ENCODE assay signal across 21 mouse cellular contexts in genomic region chr5:130124271-130124670, GRCm38 (mm10). TPM values are rescaled to one million over a fixed set of nuclear protein-coding genes. Genes with fewer than 3 reads are reported as not detected.
DNase-seq lines count a peak whose midpoint lies in the region; ATAC-seq and TF ChIP-seq lines count a peak whose summit lies in the region.
"Had no signal": no experiment of that assay in that cellular context is flagged by ENCODE, and none has a peak within 500 bp of the region (broad histone marks: within the 10 kb centered on the region; RNA-seq: fewer than 3 reads in every experiment).

No protein-coding gene starts in this region.

- no peaks in the 10 kb centered on the region for H3K27me3 ChIP-seq in forebrain, embryonic 15.5 days
- H3K27me3 ChIP-seq in forebrain, embryonic 16.5 days (replicated peaks; ENCODE audit: control insufficient read depth, insufficient read depth, low read length): no peaks in the 10 kb centered on the region
- H3K27me3 ChIP-seq in hindbrain, embryonic 12.5 days: no peaks in the 10 kb centered on the region
- H3K27me3 ChIP-seq in hindbrain, embryonic 16.5 days (replicated peaks; ENCODE audit: control insufficient read depth, insufficient read depth, low read length): no peaks in the 10 kb centered on the region
- H3K27me3 ChIP-seq in midbrain, embryonic 12.5 days: no peaks in the 10 kb centered on the region
- H3K27me3 ChIP-seq in midbrain, embryonic 11.5 days (ENCODE audit: control insufficient read depth, insufficient read depth, low read length): no peaks in the 10 kb centered on the region
- H3K27me3 ChIP-seq in midbrain, postnatal 0 days (ENCODE audit: insufficient read depth, low read length): no peaks in the 10 kb centered on the region
- H3K27me3 ChIP-seq: heart, embryonic 13.5 days; hindbrain, embryonic 15.5 days; limb, embryonic 12.5 days; liver, embryonic 13.5 days; lung, embryonic 15.5 days had no signal

- H3K9me3 ChIP-seq in forebrain, embryonic 15.5 days: no peaks in the 10 kb centered on the region
- no peaks in the 10 kb centered on the region for H3K9me3 ChIP-seq in forebrain, embryonic 16.5 days (ENCODE audit: control insufficient read depth, low read length)
- no peaks in the 10 kb centered on the region for H3K9me3 ChIP-seq in hindbrain, embryonic 12.5 days (replicated peaks)
- no peaks in the 10 kb centered on the region for H3K9me3 ChIP-seq in hindbrain, embryonic 16.5 days (ENCODE audit: control insufficient read depth, low read length)
- H3K9me3 ChIP-seq in midbrain, embryonic 12.5 days: no peaks in the 10 kb centered on the region
- H3K9me3 ChIP-seq in midbrain, embryonic 11.5 days (ENCODE audit: control insufficient read depth, low read length): no peaks in the 10 kb centered on the region
- H3K9me3 ChIP-seq in midbrain, postnatal 0 days (ENCODE audit: low read length): no peaks in the 10 kb centered on the region
- H3K9me3 ChIP-seq: heart, embryonic 13.5 days; hindbrain, embryonic 15.5 days; limb, embryonic 12.5 days; liver, embryonic 13.5 days; lung, embryonic 15.5 days had no signal

- H3K27ac ChIP-seq in forebrain, embryonic 15.5 days (replicated peaks): 0 out of 2 replicates have a peak overlapping the region, but pooled peaks have one; percentile 4
- H3K27ac ChIP-seq in forebrain, embryonic 16.5 days (ENCODE audit: low read length): no peak overlapping the region
- H3K27ac ChIP-seq in hindbrain, embryonic 12.5 days: 0 out of 2 replicates have a peak overlapping the region, but pooled peaks have one; percentile 35
- H3K27ac ChIP-seq in hindbrain, embryonic 16.5 days (ENCODE audit: low read depth, low read length): no peak overlapping the region
- H3K27ac ChIP-seq in midbrain, embryonic 12.5 days (replicated peaks): peak overlapping the region; percentile 11; the same call in 1 of the 2 replicates
- H3K27ac ChIP-seq in midbrain, embryonic 11.5 days (ENCODE audit: low read depth, low read length): no peak overlapping the region
- no peak overlapping the region for H3K27ac ChIP-seq in midbrain, postnatal 0 days (ENCODE audit: low read depth, low read length)
- H3K27ac ChIP-seq: heart, embryonic 13.5 days; hindbrain, embryonic 15.5 days; limb, embryonic 12.5 days; liver, embryonic 13.5 days; lung, embryonic 15.5 days; macrophage had no signal

- H3K36me3 ChIP-seq in forebrain, embryonic 15.5 days: no peaks in the 10 kb centered on the region
- no peaks in the 10 kb centered on the region for H3K36me3 ChIP-seq in forebrain, embryonic 16.5 days (ENCODE audit: control insufficient read depth, insufficient read depth)
- H3K36me3 ChIP-seq in hindbrain, embryonic 12.5 days: no peaks in the 10 kb centered on the region
- no peaks in the 10 kb centered on the region for H3K36me3 ChIP-seq in hindbrain, embryonic 16.5 days (ENCODE audit: control insufficient read depth, insufficient read depth, low read length)
- no peaks in the 10 kb centered on the region; the same call in 1 of the 2 replicates for H3K36me3 ChIP-seq in midbrain, embryonic 12.5 days
- H3K36me3 ChIP-seq in midbrain, embryonic 11.5 days (ENCODE audit: control insufficient read depth, insufficient read depth, low read length): no peaks in the 10 kb centered on the region
- H3K36me3 ChIP-seq in midbrain, postnatal 0 days (ENCODE audit: insufficient read depth, low read length): no peaks in the 10 kb centered on the region
- H3K36me3 ChIP-seq: heart, embryonic 13.5 days; hindbrain, embryonic 15.5 days; liver, embryonic 13.5 days had no signal

- DNase-seq in midbrain, embryonic 11.5 days (ENCODE audit: low spot score, missing footprints): no peak
- peak; percentile 16 for DNase-seq in midbrain, postnatal 0 days (ENCODE audit: low spot score)
- no peak for DNase-seq in T-cell, adult 2 months (ENCODE audit: low spot score)
- DNase-seq: adrenal gland, adult 2 months; cerebellum, adult 11 months; cerebellum, postnatal 25 days; gastrocnemius, postnatal 10 days; kidney, adult 2 months; layer of hippocampus, adult 9-11 months; liver, embryonic 13.5 days; thymus, postnatal 36 days had no signal

- ATAC-seq in forebrain, embryonic 15.5 days (replicated peaks): no peak
- no peak for ATAC-seq in forebrain, embryonic 16.5 days
- ATAC-seq in hindbrain, embryonic 12.5 days (ENCODE audit: low FRiP score): no peak
- no peak for ATAC-seq in hindbrain, embryonic 16.5 days
- no peak for ATAC-seq in midbrain, embryonic 12.5 days (ENCODE audit: low FRiP score, low read depth)
- no peak for ATAC-seq in midbrain, embryonic 11.5 days (ENCODE audit: low FRiP score)
- ATAC-seq in midbrain, postnatal 0 days (ENCODE audit: low FRiP score): no peak

- 79% methylated on average over 5 of the region's 5 CpGs for WGBS in forebrain, embryonic 15.5 days
- 85% methylated on average over 5 of the region's 5 CpGs for WGBS in forebrain, embryonic 16.5 days
- 65% methylated on average over 5 of the region's 5 CpGs for WGBS in hindbrain, embryonic 12.5 days
- 64% methylated on average over 5 of the region's 5 CpGs for WGBS in hindbrain, embryonic 16.5 days
- WGBS in midbrain, embryonic 12.5 days: 72% methylated on average over 5 of the region's 5 CpGs
- 88% methylated on average over 5 of the region's 5 CpGs for WGBS in midbrain, embryonic 11.5 days
- 54% methylated on average over 5 of the region's 5 CpGs for WGBS in midbrain, postnatal 0 days

- no peak overlapping the region for H3K4me2 ChIP-seq in forebrain, embryonic 15.5 days (replicated peaks)
- H3K4me2 ChIP-seq in forebrain, embryonic 16.5 days (ENCODE audit: low read length): no peak overlapping the region
- no peak overlapping the region for H3K4me2 ChIP-seq in hindbrain, embryonic 12.5 days (replicated peaks)
- no peak overlapping the region for H3K4me2 ChIP-seq in hindbrain, embryonic 16.5 days (ENCODE audit: low read length)
- H3K4me2 ChIP-seq in midbrain, embryonic 12.5 days (replicated peaks): no peak overlapping the region
- no peak overlapping the region for H3K4me2 ChIP-seq in midbrain, embryonic 11.5 days
- no peak overlapping the region for H3K4me2 ChIP-seq in midbrain, postnatal 0 days (ENCODE audit: low read depth, low read length, poor library complexity, severe bottlenecking)
- H3K4me2 ChIP-seq: heart, embryonic 13.5 days; hindbrain, embryonic 15.5 days; limb, embryonic 12.5 days; liver, embryonic 13.5 days; lung, embryonic 15.5 days had no signal

- no peak overlapping the region for H3K4me3 ChIP-seq in forebrain, embryonic 15.5 days
- no peak overlapping the region for H3K4me3 ChIP-seq in forebrain, embryonic 16.5 days (replicated peaks; ENCODE audit: low read length)
- H3K4me3 ChIP-seq in hindbrain, embryonic 12.5 days: no peak overlapping the region
- H3K4me3 ChIP-seq in hindbrain, embryonic 16.5 days (ENCODE audit: low read length): no peak overlapping the region
- no peak overlapping the region for H3K4me3 ChIP-seq in midbrain, embryonic 12.5 days
- no peak overlapping the region for H3K4me3 ChIP-seq in midbrain, embryonic 11.5 days (ENCODE audit: low read depth, low read length)
- no peak overlapping the region for H3K4me3 ChIP-seq in midbrain, postnatal 0 days (ENCODE audit: low read depth, low read length)
- H3K4me3 ChIP-seq: heart, embryonic 13.5 days; hindbrain, embryonic 15.5 days; limb, embryonic 12.5 days; liver, embryonic 13.5 days; lung, embryonic 15.5 days had no signal

- no peaks in the 10 kb centered on the region for H3K4me1 ChIP-seq in forebrain, embryonic 15.5 days
- no peaks in the 10 kb centered on the region for H3K4me1 ChIP-seq in forebrain, embryonic 16.5 days (replicated peaks; ENCODE audit: control insufficient read depth, insufficient read depth, low read length)
- H3K4me1 ChIP-seq in hindbrain, embryonic 12.5 days: peaks cover 15% of the 10 kb centered on the region
- H3K4me1 ChIP-seq in hindbrain, embryonic 16.5 days (ENCODE audit: control insufficient read depth, insufficient read depth, low read depth, low read length): no peaks in the 10 kb centered on the region; the same call in 1 of the 2 replicates
- no peaks in the 10 kb centered on the region for H3K4me1 ChIP-seq in midbrain, embryonic 12.5 days
- H3K4me1 ChIP-seq in midbrain, embryonic 11.5 days (ENCODE audit: control insufficient read depth, insufficient read depth, low read length): no peaks in the 10 kb centered on the region
- no peaks in the 10 kb centered on the region for H3K4me1 ChIP-seq in midbrain, postnatal 0 days (ENCODE audit: insufficient read depth, low read length)
- H3K4me1 ChIP-seq: liver, embryonic 13.5 days; lung, embryonic 15.5 days had no signal

- H3K9ac ChIP-seq in forebrain, embryonic 15.5 days (replicated peaks): no peak overlapping the region
- no peak overlapping the region for H3K9ac ChIP-seq in forebrain, embryonic 16.5 days (replicated peaks; ENCODE audit: low read depth, low read length)
- H3K9ac ChIP-seq in hindbrain, embryonic 12.5 days: no peak overlapping the region
- no peak overlapping the region for H3K9ac ChIP-seq in hindbrain, embryonic 16.5 days (ENCODE audit: low read depth, low read length)
- no peak overlapping the region for H3K9ac ChIP-seq in midbrain, embryonic 12.5 days (replicated peaks)
- no peak overlapping the region for H3K9ac ChIP-seq in midbrain, embryonic 11.5 days (ENCODE audit: low read length)
- H3K9ac ChIP-seq in midbrain, postnatal 0 days (replicated peaks; ENCODE audit: low read length, poor library complexity, severe bottlenecking): no peak overlapping the region
- H3K9ac ChIP-seq: heart, embryonic 13.5 days; hindbrain, embryonic 15.5 days; limb, embryonic 12.5 days; liver, embryonic 13.5 days; lung, embryonic 15.5 days had no signal

- no peak for TF ChIP-seq CTCF in midbrain, postnatal 0 days (IDR thresholded peaks at IDR 0.05)

RNA-seq across cellular contexts. Expression of gene Kctd7, which starts 20.4 kb away (rescaled TPM):
- polyA plus RNA-seq in forebrain, embryonic 15.5 days (2015; fragmentation: Nextera tagmentation; extraction: Ambion mirVana): 13.5 TPM in 2 replicates
- polyA plus RNA-seq in forebrain, embryonic 16.5 days (2015; fragmentation: Nextera tagmentation; extraction: Ambion mirVana): 14.3 and 14.9 TPM in 2 replicates
- 8.7 and 10.1 TPM in 2 replicates for polyA plus RNA-seq in hindbrain, embryonic 12.5 days (2016; fragmentation: Nextera tagmentation; extraction: Ambion mirVana)
- 18.9 and 19.5 TPM in 2 replicates for polyA plus RNA-seq in hindbrain, embryonic 16.5 days (2015; fragmentation: Nextera tagmentation; extraction: Ambion mirVana)
- 8.3 and 9.3 TPM in 2 replicates for polyA plus RNA-seq in midbrain, embryonic 12.5 days (2016; fragmentation: Nextera tagmentation; extraction: Ambion mirVana)
- polyA plus RNA-seq in midbrain, embryonic 11.5 days (2014; fragmentation: Nextera tagmentation; extraction: Ambion mirVana): 5.3 and 7.0 TPM in 2 replicates
- 19.5 and 22.3 TPM in 2 replicates for total RNA-seq in midbrain, postnatal 0 days (2014; rRNA removed)
- polyA plus RNA-seq in midbrain, postnatal 0 days (2015; fragmentation: Nextera tagmentation; extraction: Ambion mirVana): 12.2 and 14.3 TPM in 2 replicates

RNA-seq across cellular contexts. Expression of gene Rabgef1, which starts 47.3 kb away (rescaled TPM):
- polyA plus RNA-seq in forebrain, embryonic 15.5 days (2015; fragmentation: Nextera tagmentation; extraction: Ambion mirVana): 40.2 and 41.3 TPM in 2 replicates
- 44.7 and 47.0 TPM in 2 replicates for polyA plus RNA-seq in forebrain, embryonic 16.5 days (2015; fragmentation: Nextera tagmentation; extraction: Ambion mirVana)
- 33.3 and 38.2 TPM in 2 replicates for polyA plus RNA-seq in hindbrain, embryonic 12.5 days (2016; fragmentation: Nextera tagmentation; extraction: Ambion mirVana)
- polyA plus RNA-seq in hindbrain, embryonic 16.5 days (2015; fragmentation: Nextera tagmentation; extraction: Ambion mirVana): 40.0 and 41.7 TPM in 2 replicates
- polyA plus RNA-seq in midbrain, embryonic 12.5 days (2016; fragmentation: Nextera tagmentation; extraction: Ambion mirVana): 33.1 and 36.9 TPM in 2 replicates
- polyA plus RNA-seq in midbrain, embryonic 11.5 days (2014; fragmentation: Nextera tagmentation; extraction: Ambion mirVana): 24.2 and 30.1 TPM in 2 replicates
- 15.5 and 24.2 TPM in 2 replicates for total RNA-seq in midbrain, postnatal 0 days (2014; rRNA removed)
- 31.3 and 34.1 TPM in 2 replicates for polyA plus RNA-seq in midbrain, postnatal 0 days (2015; fragmentation: Nextera tagmentation; extraction: Ambion mirVana)

RNA-seq across cellular contexts. Expression of gene Tpst1, which starts 51.1 kb away (rescaled TPM):
- 57.5 and 57.7 TPM in 2 replicates for polyA plus RNA-seq in forebrain, embryonic 15.5 days (2015; fragmentation: Nextera tagmentation; extraction: Ambion mirVana)
- polyA plus RNA-seq in forebrain, embryonic 16.5 days (2015; fragmentation: Nextera tagmentation; extraction: Ambion mirVana): 59.5 and 66.1 TPM in 2 replicates
- polyA plus RNA-seq in hindbrain, embryonic 12.5 days (2016; fragmentation: Nextera tagmentation; extraction: Ambion mirVana): 57.0 and 62.9 TPM in 2 replicates
- 58.3 and 59.2 TPM in 2 replicates for polyA plus RNA-seq in hindbrain, embryonic 16.5 days (2015; fragmentation: Nextera tagmentation; extraction: Ambion mirVana)
- 63.1 and 65.9 TPM in 2 replicates for polyA plus RNA-seq in midbrain, embryonic 12.5 days (2016; fragmentation: Nextera tagmentation; extraction: Ambion mirVana)
- 64.7 and 68.7 TPM in 2 replicates for polyA plus RNA-seq in midbrain, embryonic 11.5 days (2014; fragmentation: Nextera tagmentation; extraction: Ambion mirVana)
- 37.1 and 46.5 TPM in 2 replicates for total RNA-seq in midbrain, postnatal 0 days (2014; rRNA removed)
- polyA plus RNA-seq in midbrain, postnatal 0 days (2015; fragmentation: Nextera tagmentation; extraction: Ambion mirVana): 50.0 TPM in 2 replicates

Comparison
In these comparisons a context has a peak if more than half of its experiments do, and no peak if none do; other contexts are left out.
1. H3K27ac ChIP-seq: peak in forebrain, embryonic 15.5 days (single experiment), hindbrain, embryonic 12.5 days (single experiment) and midbrain, embryonic 12.5 days (single experiment); none in forebrain, embryonic 16.5 days (single experiment), hindbrain, embryonic 16.5 days (single experiment), midbrain, embryonic 11.5 days (single experiment) and midbrain, postnatal 0 days (single experiment).